Mouse (Mus musculus) megakaryocyte, embryonic 14.5 days (primary cell): ENCODE measurements around the gene Cspg5.

Experiments used
- FLI1 ChIP-seq: IDR thresholded peaks from 2 replicates; pipeline ENCODE4 v1.6.1; 2012; ENCODE audit warnings: low read length, inconsistent platforms, mixed read lengths
- GATA1 ChIP-seq: IDR thresholded peaks from 3 replicates; pipeline ENCODE4 v1.6.1; 2012; ENCODE audit warnings: mixed read lengths, low read length, inconsistent platforms, borderline replicate concordance

- TF ChIP-seq GATA1 (no peak), FLI1 (no peak)
These were observed at the start of gene Cspg5 for GRCm38 (mm10) chr9:110243221-110243833.
